Mouse (Mus musculus): Measurements from ENCODE around the gene Rere.

DNA sequence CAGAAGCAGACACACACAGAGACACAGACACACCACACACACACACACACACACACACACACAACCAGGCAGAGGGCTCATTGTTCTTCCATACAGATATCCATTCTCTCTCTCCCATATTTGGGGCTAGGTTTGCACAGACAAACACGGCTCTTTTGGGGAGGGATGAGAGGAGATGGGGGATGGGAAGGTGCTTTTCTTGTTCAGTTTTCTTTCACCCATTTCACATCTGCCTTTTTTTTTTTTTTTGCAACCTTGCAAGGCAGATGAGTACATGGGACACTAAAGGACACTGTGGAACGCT is 1.8 kb downstream of the Rere start:
- TF ChIP-seq GATA1 (IDR thresholded peaks at IDR 0.05; ENCODE audit: low read length) (no peak), TAL1 (IDR thresholded peaks at IDR 0.05; ENCODE audit: low read length) (no peak)

Measured in erythroblast, embryonic 14.5 days (primary cell).